Mouse (Mus musculus) olfactory bulb, adult 2 months (tissue): Measurements from ENCODE around the gene Drd3. TPM values are rescaled to one million over a fixed set of nuclear protein-coding genes. Genes with fewer than 3 reads are reported as not detected.
A peak's percentile ranks its signal among the peaks of the same experiment; 100 is the strongest.

Experiments
- H3K27ac ChIP-seq: fragments of 200-500 bp; 2 replicates; pipeline ENCODE4 v1.5.1; 2012; ENCODE audit warnings: low read depth, low read length; ENCODE audit not compliant: insufficient read depth
- H3K4me1 ChIP-seq: fragments of 200-500 bp; 2 replicates; pipeline ENCODE4 v1.6.1; 2012; ENCODE audit warnings: low read length; ENCODE audit not compliant: control insufficient read depth, insufficient read depth
- H3K4me3 ChIP-seq: fragments of 200-500 bp; 2 replicates; pipeline ENCODE4 v1.5.1; 2012; ENCODE audit warnings: mild to moderate bottlenecking, low read depth, low read length, moderate library complexity; ENCODE audit not compliant: insufficient read depth
- CTCF ChIP-seq: fragments of 200-500 bp; IDR thresholded peaks from 2 replicates; pipeline ENCODE4 v1.5.1; 2012; ENCODE audit warnings: low read depth, mild to moderate bottlenecking, low read length, moderate library complexity; ENCODE audit not compliant: insufficient read depth
- POLR2A ChIP-seq: fragments of 200-500 bp; IDR thresholded peaks from 2 replicates; pipeline ENCODE4 v1.6.1; 2012; ENCODE audit warnings: mild to moderate bottlenecking, low read depth, low read length, moderate library complexity; ENCODE audit not compliant: insufficient read depth
- WGBS: fragments of 180-500 bp; shearing (Covaris S2); methylation state at CpG from one replicate; pipeline ENCODE4 v1.1.7; 2018; 5-methylcytosine and 5-hydroxymethylcytosine counted together
- polyA plus RNA-seq: library from polyadenylated mRNA; stranded (reverse); fragments of >200 nt; gene quantifications from 2 replicates; pipeline ENCODE4 v1.2.4, GENCODE M21; 2012; ENCODE audit warnings: low replicate concordance; ENCODE audit not compliant: missing spikeins, insufficient read depth, insufficient read length

Gene Drd3
- polyA plus RNA-seq, 1 experiment = not detected

DNA sequence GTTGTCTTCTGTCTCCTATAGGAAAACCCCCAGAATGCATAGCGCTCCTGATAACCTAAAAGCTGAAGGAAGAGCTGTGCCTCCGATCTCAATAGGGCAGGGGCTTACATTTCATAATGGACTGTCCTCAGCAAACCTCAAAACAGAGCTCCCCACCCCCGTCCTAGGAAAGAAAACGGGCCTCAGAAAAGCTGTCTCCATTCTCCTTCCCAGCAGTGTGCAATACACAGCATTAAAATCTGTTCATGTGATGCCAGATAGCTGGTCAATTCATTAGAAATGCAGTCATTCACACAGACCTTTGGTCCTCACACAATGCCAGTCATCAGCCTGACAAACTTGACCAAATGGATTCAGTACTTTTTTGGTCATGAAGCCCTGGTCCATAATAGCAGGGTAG lies 45.7 kb downstream of the Drd3 start:
- no peak overlapping the region for H3K27ac ChIP-seq
- WGBS = 63% methylated on average over 4 of the region's 4 CpGs
- TF ChIP-seq CTCF (no peak), POLR2A (no peak)
- peaks cover 11% of the 10 kb centered on the region for H3K4me1 ChIP-seq
- H3K4me3 ChIP-seq = no peak overlapping the region

DNA sequence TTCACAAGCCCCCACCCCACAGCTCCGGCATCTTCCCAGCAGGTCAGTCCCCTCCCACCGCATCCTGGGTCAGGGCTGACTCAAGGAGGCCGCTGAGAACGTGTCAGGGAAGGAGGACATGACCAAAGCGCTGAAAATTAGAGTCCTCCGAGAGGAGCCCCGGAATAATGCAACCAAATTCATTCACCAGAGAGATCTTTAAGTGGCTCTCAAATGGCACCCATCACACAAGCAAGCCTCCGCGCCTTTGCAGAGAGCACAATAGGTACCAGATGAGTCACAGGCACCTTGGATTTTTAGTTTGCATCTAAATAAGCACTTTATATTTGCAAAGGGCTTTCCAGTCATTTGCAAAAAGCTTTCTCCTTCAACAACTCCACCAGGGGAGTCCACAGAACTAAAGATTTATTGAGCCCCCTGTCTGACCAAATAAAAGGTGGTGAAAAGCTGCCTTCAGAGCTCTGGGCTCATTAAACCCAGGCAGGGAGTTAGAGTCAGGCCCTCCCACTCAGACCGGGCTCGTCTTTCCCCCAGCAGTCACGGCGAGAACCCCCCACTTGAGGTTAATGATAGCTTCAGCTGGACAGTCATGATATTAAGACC lies 46.4 kb downstream of the Drd3 start:
- TF ChIP-seq CTCF (no peak), POLR2A (no peak)
- Histone ChIP-seq H3K27ac (no peak overlapping the region), H3K4me1 (peaks cover 11% of the 10 kb centered on the region), H3K4me3 (no peak overlapping the region)
- 42% methylated on average over 13 of the region's 13 CpGs for WGBS

DNA sequence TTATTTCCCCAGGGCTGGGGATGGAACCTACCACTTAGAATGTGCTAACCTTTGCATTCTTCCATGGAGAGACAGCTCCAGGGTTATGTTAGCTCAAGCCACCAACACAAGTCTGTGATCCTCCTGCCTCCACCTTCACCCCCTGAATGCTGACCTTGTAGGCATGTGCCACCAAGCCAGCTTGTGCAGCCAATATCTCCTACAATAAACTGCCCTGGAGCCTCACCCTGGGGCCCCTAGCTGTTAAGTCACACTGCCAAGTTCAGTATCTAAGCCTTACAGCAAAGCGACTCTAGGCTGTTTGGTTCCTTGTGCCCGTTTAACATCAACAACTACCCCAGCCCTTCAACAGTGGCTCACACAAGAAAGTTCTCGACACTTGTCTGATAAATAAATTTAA lies 47.3 kb downstream of the Drd3 start:
- 90% methylated on average over 3 of the region's 3 CpGs for WGBS
- no peak overlapping the region for H3K4me3 ChIP-seq
- H3K4me1 ChIP-seq = peaks cover 11% of the 10 kb centered on the region
- H3K27ac ChIP-seq = no peak overlapping the region
- TF ChIP-seq POLR2A (no peak), CTCF (no peak)

DNA sequence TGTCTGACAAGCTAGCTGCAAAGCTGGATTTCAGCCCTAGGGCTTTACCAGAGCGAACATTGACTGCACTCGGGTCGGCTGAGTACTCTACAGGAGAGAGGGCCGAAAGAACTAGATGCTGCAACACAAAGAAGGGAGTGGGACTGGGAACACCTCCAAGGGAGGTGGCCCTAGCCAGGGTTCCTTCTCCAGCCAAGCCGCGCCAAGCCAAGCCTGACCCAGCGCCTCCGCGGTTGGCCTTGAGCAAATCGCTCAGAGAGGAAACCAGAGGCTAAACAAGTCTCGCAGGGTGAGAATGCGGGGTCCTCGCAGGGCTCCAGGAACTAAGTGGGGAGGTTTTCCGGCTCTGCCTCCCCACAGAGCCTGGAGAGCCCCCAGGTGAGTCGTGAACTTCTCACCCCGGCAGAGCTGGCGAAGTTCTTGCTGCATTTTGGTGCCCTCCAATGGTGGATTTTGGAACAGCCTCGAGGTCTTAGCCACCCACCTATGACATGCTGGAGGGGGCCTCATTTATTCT lies 48.0 kb downstream of the Drd3 start:
- Histone ChIP-seq H3K4me1 (peaks cover 11% of the 10 kb centered on the region), H3K27ac (no peak overlapping the region), H3K4me3 (peak overlapping the region; percentile 47)
- TF ChIP-seq CTCF = peak; percentile 69
- no peak for TF ChIP-seq POLR2A
- WGBS = 8% methylated on average over 18 of the region's 18 CpGs

DNA sequence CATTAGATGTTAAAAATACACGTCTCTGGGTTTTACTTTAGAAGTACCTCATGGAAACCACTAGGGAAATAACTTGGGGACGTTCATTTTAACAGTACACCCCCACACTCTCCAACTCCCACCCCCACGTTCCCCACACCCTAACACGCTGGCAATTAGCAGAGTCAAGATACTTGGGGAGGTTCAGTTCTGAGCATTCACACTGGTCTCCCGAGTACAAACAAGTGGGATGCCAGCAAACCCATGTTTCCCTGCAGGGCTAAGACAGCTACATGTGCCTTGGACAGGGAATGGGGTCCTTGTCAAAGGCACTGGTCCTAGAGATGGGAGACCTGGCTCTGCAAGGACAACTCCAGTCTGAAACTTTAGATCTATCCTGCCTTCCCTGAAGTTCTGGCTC lies 48.6 kb downstream of the Drd3 start:
- 19% methylated on average over 5 of the region's 5 CpGs for WGBS
- H3K4me1 ChIP-seq = peaks cover 11% of the 10 kb centered on the region
- H3K4me3 ChIP-seq = no peak overlapping the region
- no peak overlapping the region for H3K27ac ChIP-seq
- no peak for TF ChIP-seq POLR2A
- TF ChIP-seq CTCF = no peak

DNA sequence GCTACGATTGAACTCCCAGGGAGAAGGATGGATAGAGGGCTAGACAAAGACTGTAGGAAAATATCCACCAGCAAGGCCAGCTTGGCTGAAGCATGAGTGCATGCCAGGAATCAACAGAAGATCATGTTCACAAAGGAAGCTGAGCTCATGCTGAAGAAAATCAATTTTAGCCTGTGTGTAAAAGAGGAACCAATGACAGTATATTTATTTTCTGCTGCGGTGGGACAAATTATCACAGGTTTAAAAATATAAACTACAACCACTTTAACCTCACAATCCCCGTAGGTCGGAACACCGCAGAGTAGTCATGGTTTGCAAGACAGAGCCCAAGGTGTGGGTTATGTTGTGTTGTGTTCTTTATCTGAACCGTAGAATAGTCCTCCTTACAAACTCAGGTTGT lies 50.5 kb downstream of the Drd3 start:
- TF ChIP-seq POLR2A (no peak), CTCF (no peak)
- no peak overlapping the region for H3K4me3 ChIP-seq
- WGBS = 91% methylated on average over 6 of the region's 6 CpGs
- H3K27ac ChIP-seq = no peak overlapping the region
- H3K4me1 ChIP-seq = peaks cover 11% of the 10 kb centered on the region

DNA sequence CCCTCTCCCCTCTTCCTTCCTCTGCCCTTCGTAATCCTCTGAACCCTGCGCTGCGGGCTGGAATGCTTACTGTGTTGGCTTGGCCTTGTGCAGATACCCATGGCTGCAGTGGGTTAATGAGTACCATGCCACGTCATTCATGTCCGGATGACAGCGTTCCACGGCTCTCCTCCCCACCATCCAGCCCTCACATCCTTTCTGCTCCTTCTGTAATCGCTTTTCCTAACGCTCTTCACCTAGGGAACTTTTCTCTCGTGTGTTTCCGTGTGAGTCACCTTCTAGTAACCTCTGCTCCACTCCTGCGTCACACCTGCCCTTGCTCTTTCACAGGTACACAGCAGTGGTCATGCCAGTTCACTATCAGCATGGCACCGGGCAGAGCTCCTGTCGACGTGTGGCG lies 53.2 kb downstream of the Drd3 start:
- TF ChIP-seq POLR2A (no peak), CTCF (no peak)
- Histone ChIP-seq H3K4me3 (no peak overlapping the region), H3K4me1 (no peaks in the 10 kb centered on the region), H3K27ac (no peak overlapping the region)
- WGBS = 83% methylated on average over 16 of the region's 16 CpGs

DNA sequence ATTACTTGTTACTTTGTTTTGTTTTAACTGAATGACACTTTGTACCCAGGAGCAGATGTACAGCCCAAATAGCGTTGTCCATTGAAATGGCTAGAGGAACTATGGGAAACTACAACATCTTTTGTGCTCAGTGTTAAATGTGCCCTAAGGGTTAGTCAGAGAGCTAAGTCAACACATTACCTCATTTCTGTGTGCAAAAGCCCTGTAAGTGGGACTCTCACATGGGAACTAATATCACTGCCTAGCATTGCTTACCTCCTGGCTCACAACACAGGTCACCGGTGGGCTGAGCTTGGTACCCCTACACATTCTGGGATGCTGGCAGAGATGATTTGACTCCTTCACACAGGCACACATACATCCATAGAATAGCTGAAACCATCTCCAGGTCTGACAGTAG lies 55.6 kb downstream of the Drd3 start:
- TF ChIP-seq CTCF (no peak), POLR2A (no peak)
- Histone ChIP-seq H3K27ac (no peak overlapping the region), H3K4me1 (no peaks in the 10 kb centered on the region), H3K4me3 (no peak overlapping the region)
- 81% methylated on average over 2 of the region's 2 CpGs for WGBS

DNA sequence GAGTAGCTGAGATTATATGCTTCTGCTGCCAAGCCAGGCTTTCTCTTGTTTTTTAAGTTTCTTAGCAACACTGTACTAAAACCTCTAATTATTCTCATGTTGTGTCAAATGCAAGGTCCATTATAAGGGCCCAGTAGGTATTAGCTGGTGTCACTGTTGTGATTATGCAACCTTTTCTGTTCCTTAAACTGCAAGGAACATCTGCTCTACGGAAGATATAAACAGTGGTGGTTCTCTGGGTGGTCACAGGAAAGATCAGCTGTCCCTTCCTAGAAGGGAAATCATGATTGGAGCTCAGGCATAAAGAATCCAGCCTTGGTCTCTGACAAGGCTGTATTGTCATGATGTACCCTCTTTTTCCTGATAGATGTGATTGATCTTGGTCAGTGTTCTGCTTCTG lies 57.6 kb downstream of the Drd3 start:
- Histone ChIP-seq H3K4me3 (no peak overlapping the region), H3K4me1 (no peaks in the 10 kb centered on the region), H3K27ac (no peak overlapping the region)
- no peak for TF ChIP-seq CTCF
- no peak for TF ChIP-seq POLR2A
- WGBS = 60% methylated on average over 1 of the region's 1 CpGs
